Mouse (Mus musculus) liver, postnatal 0 days (tissue): ENCODE measurements around the gene Nxnl1.

Experiments
- CTCF ChIP-seq: sonication (generic); IDR thresholded peaks from 2 replicates; pipeline ENCODE4 v1.5.1; 2016; ENCODE audit warnings: antibody characterized with exemption, low read depth
- EP300 ChIP-seq: IDR thresholded peaks from 2 replicates; pipeline ENCODE4 v1.6.1; 2016; ENCODE audit warnings: antibody characterized with exemption, low read depth, mild to moderate bottlenecking

GRCm38 (mm10) chr8:71511644-71512043 lies 54.8 kb downstream of the Nxnl1 start, which contains the start of gene Plvap:
- TF ChIP-seq CTCF = no peak
- peak; percentile 48 for TF ChIP-seq EP300
